Mouse (Mus musculus) layer of hippocampus, adult 2 months (tissue): ENCODE data around the gene Trim29. TPM values are rescaled to one million over a fixed set of nuclear protein-coding genes. Genes with fewer than 3 reads are reported as not detected.

Experiments used
- DNase-seq, 2 experiments: peaks; one replicate each; pipeline ENCODE4 v3.0.0; 2022; ENCODE audit warnings: low spot score in 2 of 2
- H3K27ac ChIP-seq: fragments of 200-600 bp; 2 replicates; pipeline ENCODE4 v1.8.1; 2022
- H3K4me3 ChIP-seq: fragments of 200-600 bp; 2 replicates; pipeline ENCODE4 v1.8.1; 2022; ENCODE audit warnings: mild to moderate bottlenecking
- CTCF ChIP-seq: fragments of 200-600 bp; conservative IDR thresholded peaks from 2 replicates; pipeline ENCODE4 v1.8.1; 2022; ENCODE audit warnings: antibody characterized with exemption, mild to moderate bottlenecking, moderate library complexity
- total RNA-seq, 2 experiments: library from RNA; stranded (reverse); gene quantifications; 2 replicates each; pipeline ENCODE4 v1.2.3; 2021

Gene Trim29
- total RNA-seq, 2 experiments from 2014 or later: 0.32 to 0.44 TPM

DNA sequence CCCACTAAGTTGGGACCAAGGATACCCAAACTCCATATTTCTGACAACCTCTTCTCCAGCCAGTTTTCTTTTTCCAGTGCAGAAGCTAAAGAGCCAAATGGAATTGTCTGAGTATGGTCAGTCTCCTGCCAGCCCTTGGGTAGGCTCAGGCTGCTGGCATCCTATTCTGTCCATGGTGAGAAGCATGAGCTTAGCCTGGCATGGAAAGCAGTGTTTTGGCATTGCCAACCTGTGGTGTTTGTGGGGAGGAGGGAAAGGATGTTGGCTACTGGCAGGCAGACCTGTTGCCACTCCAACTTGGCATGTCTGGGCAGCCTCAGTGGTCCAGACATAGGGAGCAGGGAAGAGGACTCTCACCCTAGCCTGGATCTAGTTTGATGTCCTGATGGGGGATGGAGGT is 46.4 kb downstream of the Trim29 start:
- H3K4me3 ChIP-seq: no peak overlapping the region
- DNase-seq: no peak
- TF ChIP-seq CTCF: no peak
- no peak overlapping the region for H3K27ac ChIP-seq

DNA sequence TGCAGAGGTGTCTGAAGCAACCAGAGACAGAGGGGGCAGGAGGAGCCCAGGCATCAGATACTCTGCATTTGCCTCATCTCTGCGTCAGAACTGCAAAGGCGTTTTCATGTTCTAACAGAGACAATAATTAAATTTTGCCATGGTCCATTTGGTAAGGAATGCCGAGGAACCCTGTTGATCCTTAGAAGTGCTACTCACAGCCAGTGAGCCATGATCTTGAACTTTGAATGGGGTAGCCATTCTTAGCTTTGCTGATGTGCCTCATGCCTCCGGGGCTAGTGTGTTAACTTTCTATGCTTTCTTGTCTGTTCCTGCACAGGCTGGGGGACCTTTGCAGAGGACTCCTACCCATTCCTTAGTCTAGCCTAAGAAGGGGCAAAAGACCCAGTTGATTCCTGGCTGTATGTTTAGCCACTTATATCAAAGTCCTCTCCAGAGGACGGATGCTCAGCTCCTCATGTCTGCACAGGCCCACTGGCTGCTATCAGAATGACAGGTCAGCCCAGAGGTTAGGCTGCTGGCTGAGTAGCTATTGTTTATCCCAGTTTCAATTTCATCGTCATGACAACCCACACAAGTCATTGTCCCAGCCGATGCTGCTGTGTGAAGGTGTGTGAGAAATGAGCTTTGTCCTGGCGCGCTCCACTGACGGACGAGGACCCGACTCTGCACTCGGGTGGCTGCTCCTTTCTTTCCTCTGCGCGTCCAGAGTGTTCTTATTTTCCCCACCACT is 48.1 kb downstream of the Trim29 start:
- no peak overlapping the region for H3K27ac ChIP-seq
- no peak for DNase-seq
- TF ChIP-seq CTCF: no peak

DNA sequence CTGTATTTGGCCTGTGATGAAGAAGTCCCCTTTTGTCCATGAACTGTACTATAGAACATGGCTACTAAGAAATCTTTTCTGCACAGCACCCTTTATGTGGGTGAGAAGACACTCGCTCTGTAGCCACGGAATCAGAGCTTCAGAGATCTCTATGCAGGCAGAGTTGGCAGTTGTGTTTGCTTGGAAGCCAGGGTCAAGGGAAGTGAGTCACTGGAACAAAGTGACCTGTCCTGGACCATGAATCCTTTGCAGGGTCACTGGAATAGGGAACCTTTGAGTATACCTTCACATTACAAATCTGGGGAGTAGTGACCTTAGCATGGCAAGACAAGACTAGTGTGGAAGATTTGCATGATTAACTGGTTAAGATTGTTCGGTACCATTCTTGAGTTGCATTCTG is 58.1 kb downstream of the Trim29 start:
- DNase-seq: no peak
- no peak for TF ChIP-seq CTCF
- Histone ChIP-seq H3K27ac (no peak overlapping the region), H3K4me3 (no peak overlapping the region)

More for the DNA sequence above, 48.1 kb downstream of the Trim29 start:
- H3K4me3 ChIP-seq: no peak overlapping the region

DNA sequence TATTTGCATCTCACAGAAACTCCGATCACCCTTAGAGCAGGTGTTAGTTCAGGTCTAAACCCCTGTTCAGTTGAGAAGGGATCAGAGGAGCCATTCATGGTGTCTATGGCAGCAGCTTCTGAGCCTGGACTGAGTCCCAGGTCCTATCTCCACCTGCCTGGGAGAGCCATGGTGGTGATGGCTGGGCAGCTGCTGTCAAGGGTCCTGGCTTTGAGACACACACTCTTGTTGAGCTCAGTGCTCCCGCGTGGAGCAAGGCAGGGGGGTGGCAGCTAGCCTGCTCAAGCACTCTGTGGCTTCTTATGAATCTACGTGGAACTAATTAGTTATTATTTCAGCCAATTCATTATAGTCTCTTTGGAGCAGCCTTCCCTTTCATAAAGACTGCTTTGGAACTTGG is 73.2 kb downstream of the Trim29 start:
- no peak for DNase-seq
- H3K27ac ChIP-seq: no peak overlapping the region
- H3K4me3 ChIP-seq: no peak overlapping the region
- no peak for TF ChIP-seq CTCF

DNA sequence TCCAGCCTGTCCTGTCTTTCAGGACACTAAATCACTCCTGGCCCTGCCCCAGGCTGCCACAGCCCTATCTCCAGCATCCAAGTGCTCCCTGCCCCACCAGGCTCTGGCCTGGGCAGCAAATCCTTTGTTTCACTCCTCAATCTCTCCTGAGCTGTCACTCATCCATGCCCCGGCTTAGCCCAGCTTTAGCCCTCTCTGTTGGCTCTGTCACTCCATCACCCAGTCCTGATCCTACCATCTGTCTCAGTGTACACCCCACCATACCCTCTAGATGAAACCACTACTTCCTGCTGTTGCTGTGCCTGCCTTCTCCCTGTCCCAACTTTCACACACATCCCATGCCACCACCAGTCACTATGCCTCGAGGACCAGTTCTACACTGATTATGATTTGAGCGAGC is 73.8 kb downstream of the Trim29 start:
- DNase-seq: no peak

More for the DNA sequence above, 73.8 kb downstream of the Trim29 start:
- no peak overlapping the region for H3K27ac ChIP-seq
- TF ChIP-seq CTCF: no peak
- no peak overlapping the region for H3K4me3 ChIP-seq

Other genes starting within 250 kb of the Trim29 start
- gene Arhgef12, start 203.6 kb upstream of the Trim29 start, total RNA-seq: 100 to 1,000 TPM; 146 to 162 TPM
- 10 to 100 TPM; 23.5 to 25.5 TPM for gene Tmem136, start 194.3 kb upstream of the Trim29 start, total RNA-seq
- gene Pou2f3, start 100.5 kb upstream of the Trim29 start, total RNA-seq: under 1 TPM; 0.22 to 0.33 TPM
- 10 to 100 TPM; 18.6 to 19.5 TPM for gene Oaf, start 70.9 kb upstream of the Trim29 start, total RNA-seq